Comparison of ENCODE assay signal across 8 mouse cellular contexts in genomic region chr11:116463833-116464232, GRCm38 (mm10). TPM values are rescaled to one million over a fixed set of nuclear protein-coding genes. Genes with fewer than 3 reads are reported as not detected.
DNase-seq lines count a peak whose midpoint lies in the region; ATAC-seq and TF ChIP-seq lines count a peak whose summit lies in the region.

No protein-coding gene starts in this region.

- H3K4me2 ChIP-seq in forebrain, embryonic 11.5 days (ENCODE audit: low read depth, low read length, severe bottlenecking), result no peak overlapping the region
- H3K4me2 ChIP-seq in lung, embryonic 14.5 days, result no peak overlapping the region

- H3K4me3 ChIP-seq in E14TG2a.4 (replicated peaks; ENCODE audit: low read length), result no peak overlapping the region
- no peak overlapping the region for H3K4me3 ChIP-seq in forebrain, embryonic 11.5 days (ENCODE audit: low read depth, low read length)
- no peak overlapping the region for H3K4me3 ChIP-seq in lung, embryonic 14.5 days (ENCODE audit: low read depth, low read length)

- H3K36me3 ChIP-seq in E14TG2a.4 (ENCODE audit: insufficient read depth, low read length), result no peaks in the 10 kb centered on the region
- no peaks in the 10 kb centered on the region for H3K36me3 ChIP-seq in forebrain, embryonic 11.5 days (ENCODE audit: control insufficient read depth, insufficient read depth, low read length)
- no peaks in the 10 kb centered on the region for H3K36me3 ChIP-seq in lung, embryonic 14.5 days (ENCODE audit: insufficient read depth)

- peak; percentile 22 for DNase-seq in brain, embryonic 18.5 days (ENCODE audit: low read depth, low spot score)
- DNase-seq in forebrain, embryonic 11.5 days (ENCODE audit: low spot score), result peak; percentile 93
- DNase-seq in heart, postnatal 10 days, result peak; percentile 90 to 94
- DNase-seq in layer of hippocampus, adult 8-10 months (ENCODE audit: low spot score in 2 of 2), result peak; percentile 72 to 80
- peak; percentile 90 for DNase-seq in lung, embryonic 14.5 days
- peak; percentile 91 for DNase-seq in retina, postnatal 1 day
- DNase-seq in thymus, postnatal 4 days, result peak; percentile 92

- H3K27me3 ChIP-seq in E14TG2a.4 (ENCODE audit: insufficient read depth, low read length), result no peaks in the 10 kb centered on the region
- no peaks in the 10 kb centered on the region for H3K27me3 ChIP-seq in forebrain, embryonic 11.5 days (ENCODE audit: control insufficient read depth, insufficient read depth, low read length)
- no peaks in the 10 kb centered on the region for H3K27me3 ChIP-seq in lung, embryonic 14.5 days (ENCODE audit: insufficient read depth, low read length)

- H3K4me1 ChIP-seq in E14TG2a.4 (replicated peaks; ENCODE audit: low read depth, low read length), result peaks cover 35% of the 10 kb centered on the region
- H3K4me1 ChIP-seq in forebrain, embryonic 11.5 days (replicated peaks; ENCODE audit: control insufficient read depth, insufficient read depth, low read length), result 0 out of 2 replicates have a peak, but pooled peaks cover 1% of the 10 kb centered on the region
- H3K4me1 ChIP-seq in lung, embryonic 14.5 days (ENCODE audit: insufficient read depth), result no peaks in the 10 kb centered on the region

- peak; percentile 57 for TF ChIP-seq CTCF in E14TG2a.4 (conservative IDR thresholded peaks at IDR 0.05; ENCODE audit: low read length)
- TF ChIP-seq CTCF in lung, embryonic 14.5 days (IDR thresholded peaks at IDR 0.05; ENCODE audit: low read depth), result peak; percentile 91

- ATAC-seq in forebrain, embryonic 11.5 days (replicated peaks; ENCODE audit: low FRiP score), result no peak; the same call in 1 of the 2 replicates
- ATAC-seq in lung, embryonic 14.5 days (ENCODE audit: insufficient read depth), result peak; percentile 82

- H3K9ac ChIP-seq in forebrain, embryonic 11.5 days (ENCODE audit: low read length), result no peak overlapping the region
- no peak overlapping the region for H3K9ac ChIP-seq in lung, embryonic 14.5 days

- no peaks in the 10 kb centered on the region for H3K9me3 ChIP-seq in E14TG2a.4 (ENCODE audit: low read length)
- H3K9me3 ChIP-seq in forebrain, embryonic 11.5 days (ENCODE audit: control insufficient read depth, low read length), result no peaks in the 10 kb centered on the region
- no peaks in the 10 kb centered on the region for H3K9me3 ChIP-seq in lung, embryonic 14.5 days (ENCODE audit: low read depth, low read length)

- intact Hi-C loops in heart, postnatal 10 days (cut with DNase I), result loop anchor here (1.0 to 5.0 kb wide), 3 partner anchors 145 to 327 kb away; partner anchors contain the start of gene Mrpl38

- no peak overlapping the region for H3K27ac ChIP-seq in forebrain, embryonic 11.5 days (ENCODE audit: low read depth, low read length)
- no peak overlapping the region for H3K27ac ChIP-seq in lung, embryonic 14.5 days (ENCODE audit: low read depth)

- 9% methylated on average over 2 of the region's 2 CpGs for WGBS in forebrain, embryonic 11.5 days
- 2% methylated on average over 2 of the region's 2 CpGs for WGBS in lung, embryonic 14.5 days

RNA-seq across cellular contexts. Expression of gene Qrich2, which starts 2.2 kb away (rescaled TPM):
- not detected in 2 replicates for polyA plus RNA-seq in forebrain, embryonic 11.5 days (2014; fragmentation: Nextera tagmentation; extraction: Ambion mirVana)
- total RNA-seq in heart, postnatal 10 days (2021), result not detected
- under 1 TPM in 1 of 4 experiments, not detected in 3; 0.14 TPM for total RNA-seq in layer of hippocampus, adult 8-10 months (2022)
- 0.45 TPM in 1 of 2 replicates, not detected in the other for polyA plus RNA-seq in lung, embryonic 14.5 days (2014; fragmentation: Nextera tagmentation; extraction: Ambion mirVana)

RNA-seq across cellular contexts. Expression of gene Ubald2, which starts 29.9 kb away (rescaled TPM):
- polyA plus RNA-seq in forebrain, embryonic 11.5 days (2014; fragmentation: Nextera tagmentation; extraction: Ambion mirVana), result 80.2 and 83.7 TPM in 2 replicates
- 10 to 100 TPM; 47.2 to 49.4 TPM for total RNA-seq in heart, postnatal 10 days (2021)
- 10 to 100 TPM; 28.6 to 30.4 (median 29.5) TPM for total RNA-seq in layer of hippocampus, adult 8-10 months (2022)
- polyA plus RNA-seq in lung, embryonic 14.5 days (2014; fragmentation: Nextera tagmentation; extraction: Ambion mirVana), result 64.9 and 66.7 TPM in 2 replicates

RNA-seq across cellular contexts. Expression of gene Prpsap1, which starts 30.2 kb away (rescaled TPM):
- polyA plus RNA-seq in forebrain, embryonic 11.5 days (2014; fragmentation: Nextera tagmentation; extraction: Ambion mirVana), result 188 and 195 TPM in 2 replicates
- total RNA-seq in heart, postnatal 10 days (2021), result 10 to 100 TPM; 45.3 to 45.8 TPM
- total RNA-seq in layer of hippocampus, adult 8-10 months (2022), result 100 to 1,000 TPM in 1 of 4 experiments, 10 to 100 TPM in 3; 83.2 to 104 (median 89.6) TPM
- 191 and 206 TPM in 2 replicates for polyA plus RNA-seq in lung, embryonic 14.5 days (2014; fragmentation: Nextera tagmentation; extraction: Ambion mirVana)

RNA-seq across cellular contexts. Expression of gene Rnf157, which starts 51.0 kb away (rescaled TPM):
- 25.0 and 26.1 TPM in 2 replicates for polyA plus RNA-seq in forebrain, embryonic 11.5 days (2014; fragmentation: Nextera tagmentation; extraction: Ambion mirVana)
- 10 to 100 TPM; 10.0 TPM for total RNA-seq in heart, postnatal 10 days (2021)
- total RNA-seq in layer of hippocampus, adult 8-10 months (2022), result 100 to 1,000 TPM; 220 to 248 (median 241) TPM
- 13.9 and 16.8 TPM in 2 replicates for polyA plus RNA-seq in lung, embryonic 14.5 days (2014; fragmentation: Nextera tagmentation; extraction: Ambion mirVana)

Comparison
In these comparisons a context has a peak if more than half of its experiments do, and no peak if none do; other contexts are left out.
1. DNase-seq: peak in every context shown above with its lines; median percentile 93 in forebrain, embryonic 11.5 days; 92 in heart, postnatal 10 days; 92 in thymus, postnatal 4 days; 91 in retina, postnatal 1 day; 90 in lung, embryonic 14.5 days; 76 in layer of hippocampus, adult 8-10 months; 22 in brain, embryonic 18.5 days.